In the genomic region with DNA sequence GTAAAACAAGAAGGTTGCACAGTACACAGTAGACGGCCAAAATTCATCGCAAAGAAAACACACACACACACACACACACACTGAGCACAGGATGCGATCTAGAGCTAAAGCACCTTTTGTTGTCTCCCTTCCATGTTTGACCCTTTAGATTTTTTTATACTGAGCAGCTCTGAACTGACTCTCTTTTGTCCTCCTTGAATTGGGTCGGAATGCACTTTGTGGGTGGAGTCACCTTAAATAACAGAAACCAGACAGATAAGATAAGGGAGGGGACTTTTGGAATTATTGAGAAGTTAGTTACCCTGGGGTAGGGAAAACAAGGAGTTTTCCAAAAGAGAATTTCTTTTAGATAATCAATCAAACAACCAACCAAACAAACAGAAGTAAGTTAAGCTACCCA, we compare ENCODE assay signal across 24 mouse cellular contexts. TPM values are rescaled to one million over a fixed set of nuclear protein-coding genes. Genes with fewer than 3 reads are reported as not detected.
A peak's percentile ranks its signal among the peaks of the same experiment; 100 is the strongest.
DNase-seq lines count a peak whose midpoint lies in the region; ATAC-seq lines count a peak whose summit lies in the region.
"Had no signal": no experiment of that assay in that cellular context is flagged by ENCODE, and none has a peak within 500 bp of the region (broad histone marks: within the 10 kb centered on the region; RNA-seq: fewer than 3 reads in every experiment).

No protein-coding gene starts in this region.

- no peaks in the 10 kb centered on the region for H3K36me3 ChIP-seq in midbrain, embryonic 11.5 days (ENCODE audit: control insufficient read depth, insufficient read depth, low read length)
- no peaks in the 10 kb centered on the region for H3K36me3 ChIP-seq in midbrain, embryonic 13.5 days
- H3K36me3 ChIP-seq: G1E had no signal

- no peak overlapping the region for H3K27ac ChIP-seq in midbrain, embryonic 11.5 days (ENCODE audit: low read depth, low read length)
- no peak overlapping the region for H3K27ac ChIP-seq in midbrain, embryonic 13.5 days

- WGBS in midbrain, embryonic 11.5 days, result 91% methylated on average over 4 of the region's 4 CpGs
- WGBS in midbrain, embryonic 13.5 days, result 88% methylated on average over 4 of the region's 4 CpGs

- H3K4me1 ChIP-seq in midbrain, embryonic 11.5 days (ENCODE audit: control insufficient read depth, insufficient read depth, low read length), result no peaks in the 10 kb centered on the region
- no peaks in the 10 kb centered on the region for H3K4me1 ChIP-seq in midbrain, embryonic 13.5 days (replicated peaks)

- no peak for ATAC-seq in midbrain, embryonic 11.5 days (ENCODE audit: low FRiP score)
- ATAC-seq in midbrain, embryonic 13.5 days, result no peak
- ATAC-seq: activated CD4-positive, CD25-positive, alpha-beta regulatory T cell, adult 4 months; CD4-positive, CD25-positive, alpha-beta regulatory T cell, adult 4 months; Patski had no signal

- H3K9me3 ChIP-seq in midbrain, embryonic 11.5 days (ENCODE audit: control insufficient read depth, low read length), result no peaks in the 10 kb centered on the region
- H3K9me3 ChIP-seq in midbrain, embryonic 13.5 days, result no peaks in the 10 kb centered on the region
- H3K9me3 ChIP-seq: G1E had no signal

- no peak overlapping the region for H3K9ac ChIP-seq in midbrain, embryonic 11.5 days (ENCODE audit: low read length)
- H3K9ac ChIP-seq in midbrain, embryonic 13.5 days (replicated peaks), result no peak overlapping the region

- peak; percentile 76 for DNase-seq in midbrain, embryonic 11.5 days (ENCODE audit: low spot score, missing footprints)
- DNase-seq in R1 (ENCODE audit: low read depth, low spot score) (peak; percentile 51), ZHBTc4 (ENCODE audit: low read depth, low spot score) (peak; percentile 25)
- no peak for DNase-seq in kidney, postnatal 10 days
- DNase-seq in adrenal gland, postnatal 25 days, result no peak
- DNase-seq: adrenal gland, adult 2 months; adrenal gland, adult 8-10 months; adrenal gland, postnatal 10 days; adrenal gland, postnatal 14 days; adrenal gland, postnatal 36 days; B cell, adult 2 months; cerebellum, adult 11 months; cerebellum, adult 11-12 months; cerebellum, adult 18-20 months; cerebellum, adult 2 months; cerebellum, adult 8-10 months; cerebellum, adult 9-10 months had no signal

- H3K4me2 ChIP-seq in midbrain, embryonic 11.5 days, result no peak overlapping the region
- no peak overlapping the region for H3K4me2 ChIP-seq in midbrain, embryonic 13.5 days (replicated peaks)

- H3K4me3 ChIP-seq in midbrain, embryonic 11.5 days (ENCODE audit: low read depth, low read length), result no peak overlapping the region
- no peak overlapping the region for H3K4me3 ChIP-seq in midbrain, embryonic 13.5 days (replicated peaks)

- H3K27me3 ChIP-seq in midbrain, embryonic 11.5 days (ENCODE audit: control insufficient read depth, insufficient read depth, low read length), result no peaks in the 10 kb centered on the region
- no peaks in the 10 kb centered on the region for H3K27me3 ChIP-seq in midbrain, embryonic 13.5 days
- H3K27me3 ChIP-seq: Patski had no signal

RNA-seq across cellular contexts. Expression of a gene that starts 7.4 kb away (rescaled TPM):
- polyA plus RNA-seq in midbrain, embryonic 11.5 days (2014; fragmentation: Nextera tagmentation; extraction: Ambion mirVana), result 107 and 115 TPM in 2 replicates
- 64.2 and 64.9 TPM in 2 replicates for polyA plus RNA-seq in midbrain, embryonic 13.5 days (2015; fragmentation: Nextera tagmentation; extraction: Ambion mirVana)
- total RNA-seq in adrenal gland, postnatal 25 days (2021), result 0.86 and 1.2 TPM in 2 replicates
- total RNA-seq: CH12.LX, G1E, MEL had no signal
- polyA plus RNA-seq: CD4-positive, CD25-positive, alpha-beta regulatory T cell, adult 4 months; G1E had no signal

Comparison
In these comparisons a context has a peak if more than half of its experiments do, and no peak if none do; other contexts are left out.
1. DNase-seq: peak in midbrain, embryonic 11.5 days (single experiment), R1 (single experiment) and ZHBTc4 (single experiment); none in kidney, postnatal 10 days (single experiment) and adrenal gland, postnatal 25 days (single experiment).